Mouse (Mus musculus) T-cell, adult 2 months (primary cell): ENCODE data around the gene Cacna1a.
"Not testable (repeated sequence)": the region's sequence is repeated elsewhere in the genome, so short reads cannot be mapped to it uniquely, and the experiment has no call there.

Experiments used
- DNase-seq: peaks from one replicate; pipeline ENCODE4 v3.0.0; 2022; ENCODE audit warnings: low spot score

Cacna1a gene

DNA sequence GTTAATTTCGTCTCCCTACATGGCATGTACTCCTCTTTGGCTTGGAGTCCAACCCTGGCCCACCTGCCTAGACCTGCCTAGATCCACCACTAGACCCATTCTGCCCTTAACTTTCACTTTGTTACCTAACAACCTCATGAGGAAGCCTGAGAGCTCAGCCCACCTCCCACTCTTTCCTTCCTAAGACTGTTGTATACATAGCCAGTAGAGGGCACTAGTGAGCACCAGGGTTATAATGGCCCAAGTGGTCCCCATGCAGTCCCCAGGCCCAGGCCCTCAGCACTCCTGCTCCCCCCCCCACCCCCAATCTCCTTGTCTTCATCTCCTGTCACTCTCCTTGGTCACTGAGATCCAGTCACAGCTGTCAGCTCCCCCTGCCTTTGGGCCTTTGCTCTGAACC is 86.2 kb downstream of the Cacna1a start:
- DNase-seq: no peak

- DNase-seq: no peak
Measured at GRCm38 (mm10) chr8:84477341-84477740, 89.1 kb downstream of the Cacna1a start.

GRCm38 (mm10) chr8:84483004-84483403 is 94.8 kb downstream of the Cacna1a start:
- DNase-seq: no peak

DNA sequence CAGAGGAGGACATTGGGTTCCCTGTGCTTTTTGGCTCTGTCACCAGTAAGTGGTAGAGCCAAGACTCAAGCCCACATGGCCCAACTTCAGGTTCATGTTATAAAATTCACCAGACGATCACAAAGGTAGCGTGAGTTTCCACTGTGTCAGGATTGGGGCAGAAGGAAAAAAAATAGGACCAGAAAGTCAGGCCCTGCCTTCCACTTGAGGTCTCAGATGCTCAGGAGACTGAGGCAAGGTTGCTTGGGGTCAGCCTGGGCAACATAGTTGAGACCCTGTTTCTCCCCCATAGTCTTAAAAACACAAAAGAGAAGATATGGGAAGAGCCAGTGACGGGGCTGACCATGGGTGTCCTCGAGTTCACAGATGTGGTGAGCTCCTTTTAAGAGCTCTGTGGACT is 97.1 kb downstream of the Cacna1a start:
- no peak for DNase-seq

- DNase-seq: no peak
Measured at GRCm38 (mm10) chr8:84485864-84486263, 97.6 kb downstream of the Cacna1a start.

- DNase-seq: no peak
Measured at GRCm38 (mm10) chr8:84489223-84489622, 101.0 kb downstream of the Cacna1a start.

GRCm38 (mm10) chr8:84494541-84495084 is 106.4 kb downstream of the Cacna1a start:
- DNase-seq: no peak

- no peak for DNase-seq
Measured at GRCm38 (mm10) chr8:84501181-84501580, 112.9 kb downstream of the Cacna1a start.

- DNase-seq: no peak
Measured at GRCm38 (mm10) chr8:84501671-84502308, 113.5 kb downstream of the Cacna1a start.

- DNase-seq: no peak
Measured at GRCm38 (mm10) chr8:84502638-84503037, 114.4 kb downstream of the Cacna1a start.

DNA sequence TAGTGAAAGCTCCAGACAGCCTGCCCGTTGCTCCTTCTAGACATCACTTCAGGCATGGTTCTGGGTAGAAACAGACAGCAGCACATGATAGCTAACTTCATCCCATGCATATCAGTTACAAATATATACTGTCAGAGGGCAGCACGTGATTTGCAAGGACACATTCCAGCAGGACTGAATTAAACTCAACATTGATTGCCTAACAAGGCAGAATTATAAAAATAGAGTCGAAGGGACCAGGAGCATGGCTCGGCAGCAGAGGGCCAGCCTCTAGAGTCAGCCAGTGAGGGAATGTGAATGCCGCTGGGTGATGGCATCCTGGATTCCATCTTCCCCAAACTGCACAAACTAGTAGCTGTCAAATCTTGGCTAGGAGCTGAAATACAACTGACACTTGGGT is 119.0 kb downstream of the Cacna1a start:
- no peak for DNase-seq

GRCm38 (mm10) chr8:84509764-84510163 is 121.5 kb downstream of the Cacna1a start:
- not testable (repeated sequence) for DNase-seq

DNA sequence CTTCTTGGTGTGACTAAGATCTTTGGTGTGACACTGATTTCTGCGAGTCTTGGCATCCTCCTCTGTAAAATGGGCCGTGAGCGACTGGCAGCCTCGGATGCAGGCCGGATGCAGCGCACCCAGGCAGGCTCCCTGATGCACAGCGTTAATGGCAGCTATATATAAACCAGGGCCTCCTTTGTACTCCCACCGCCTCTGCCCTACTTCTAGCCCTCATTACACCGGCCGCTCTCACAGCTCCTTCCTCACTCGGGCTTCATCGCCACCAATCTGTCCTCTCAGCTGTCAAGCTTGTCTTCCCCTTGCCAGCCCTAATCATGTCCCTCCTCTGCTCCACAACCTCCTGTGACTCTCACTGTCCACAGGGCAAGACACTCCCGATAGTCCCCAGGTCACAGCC is 123.4 kb downstream of the Cacna1a start:
- DNase-seq: no peak

- no peak for DNase-seq
Measured at GRCm38 (mm10) chr8:84513765-84514164, 125.5 kb downstream of the Cacna1a start.

DNA sequence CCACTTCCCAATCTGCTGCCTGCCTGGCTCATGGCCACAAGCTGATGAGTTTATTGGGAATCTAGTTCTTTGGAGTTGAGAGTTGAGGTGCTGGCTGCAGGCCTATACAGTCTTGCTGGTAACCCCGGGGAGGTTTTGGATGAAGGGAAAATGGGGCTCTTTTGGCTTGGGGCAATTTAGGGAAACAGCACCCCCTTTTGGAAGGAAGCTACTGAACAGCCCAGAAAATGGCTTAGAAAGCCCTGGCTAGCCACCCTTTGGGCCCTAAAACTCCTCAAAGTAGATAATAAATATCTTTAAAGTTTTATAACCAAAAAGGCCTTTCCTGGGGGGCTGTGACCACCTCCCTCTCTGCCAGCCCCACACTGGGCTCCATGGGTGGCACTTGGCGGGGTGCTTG is 129.9 kb downstream of the Cacna1a start:
- DNase-seq: no peak

DNA sequence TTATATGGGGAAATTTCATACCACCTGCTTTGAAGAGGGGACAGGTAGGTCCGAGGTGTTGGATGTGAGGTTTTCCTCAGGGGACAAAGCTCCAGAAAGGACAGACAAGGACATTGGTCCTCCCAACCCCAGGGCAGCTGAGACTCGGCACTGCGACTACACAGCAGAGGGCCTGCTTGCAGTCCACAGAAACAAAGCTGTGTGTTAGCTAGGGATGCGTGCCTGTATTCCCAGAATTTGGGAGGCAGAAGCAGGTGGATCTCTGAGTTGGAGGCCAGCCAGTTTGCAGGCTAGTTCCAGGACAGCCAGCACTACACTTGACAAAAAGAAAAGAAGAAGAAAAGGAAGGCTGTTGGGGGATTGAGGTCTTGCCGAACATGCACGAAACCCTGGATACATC is 130.5 kb downstream of the Cacna1a start:
- no peak for DNase-seq

DNA sequence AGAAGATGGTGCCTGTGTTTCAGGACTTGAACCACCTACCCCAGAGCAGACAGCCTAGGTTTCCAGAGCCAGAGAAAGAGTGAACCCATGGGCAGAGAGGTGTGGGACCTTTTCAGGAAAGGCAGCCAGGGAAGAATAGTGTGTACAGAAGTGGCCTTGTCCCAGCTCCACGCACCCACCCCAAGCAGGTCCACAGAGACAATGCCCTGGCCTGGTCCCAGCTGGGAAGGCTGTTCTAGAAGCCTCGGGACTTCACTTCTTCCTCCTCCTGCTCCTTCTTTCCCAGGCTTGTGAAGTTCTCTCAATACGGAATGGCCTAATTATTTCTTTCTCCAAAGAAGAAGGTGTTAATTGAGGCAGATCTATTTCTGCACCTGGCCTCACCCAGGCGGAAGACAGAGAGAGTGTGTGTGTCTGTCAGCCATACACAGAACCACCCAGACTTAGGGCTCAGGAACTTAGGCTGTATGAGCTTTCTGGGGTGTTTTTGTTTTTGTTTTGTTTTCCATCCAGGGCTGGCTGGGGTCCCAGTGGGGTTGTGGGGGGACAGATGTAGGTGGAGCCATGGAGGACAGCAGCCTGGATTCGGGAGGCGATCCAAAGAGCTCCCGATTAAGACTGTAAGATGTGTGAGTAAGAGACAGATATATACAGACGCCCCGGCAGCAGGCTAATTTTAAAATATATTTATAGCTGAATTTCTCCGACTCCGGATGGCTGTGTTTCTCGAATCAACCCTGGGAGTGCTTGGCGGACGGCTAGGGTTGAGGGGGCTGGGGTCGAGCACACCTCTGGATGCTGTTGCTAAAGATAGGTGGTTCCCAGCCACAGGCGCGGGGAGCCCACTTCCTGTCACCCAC is 131.8 kb downstream of the Cacna1a start:
- DNase-seq: no peak

GRCm38 (mm10) chr8:84520999-84521398 is 132.8 kb downstream of the Cacna1a start:
- DNase-seq: no peak

DNA sequence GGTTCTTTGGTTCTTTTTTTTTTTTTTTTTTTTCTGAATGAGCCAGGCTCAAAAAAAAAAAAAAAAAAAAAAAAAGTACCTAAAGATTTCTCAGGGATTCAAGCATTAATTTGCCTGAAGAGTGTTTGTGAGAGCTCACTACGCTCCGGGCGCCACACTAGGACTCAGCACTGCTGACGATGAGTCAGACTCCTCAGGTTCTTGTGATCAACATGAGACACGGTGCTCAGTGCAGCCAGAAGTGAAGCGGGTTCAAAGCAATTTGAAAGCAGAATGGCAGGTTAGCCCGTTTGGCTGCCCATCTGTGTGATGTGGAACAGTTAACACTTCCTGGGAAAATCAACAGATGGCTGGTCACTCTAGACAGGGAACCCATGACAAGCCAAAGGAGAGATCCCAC is 139.8 kb downstream of the Cacna1a start:
- DNase-seq: no peak

DNA sequence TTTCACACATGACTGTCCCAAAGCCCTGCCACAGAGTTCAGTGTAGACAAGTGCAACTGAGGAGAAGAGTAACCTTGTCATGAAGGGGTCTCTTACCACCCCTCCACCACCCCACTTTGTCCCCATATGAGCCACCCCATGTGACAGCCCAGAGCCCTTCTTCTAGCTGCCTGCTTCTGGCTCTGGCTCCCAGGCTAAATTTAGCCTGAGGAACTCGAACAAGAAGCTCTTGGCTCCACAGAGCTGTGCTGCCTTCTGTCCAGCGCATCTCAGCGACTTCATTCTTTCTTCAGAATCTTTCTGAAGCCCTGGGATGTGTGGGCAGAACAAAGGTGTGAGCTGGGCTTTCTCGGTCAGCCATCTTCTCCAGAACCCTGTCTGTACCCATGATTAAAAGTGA is 141.3 kb downstream of the Cacna1a start:
- DNase-seq: no peak

GRCm38 (mm10) chr8:84532725-84533124 is 144.5 kb downstream of the Cacna1a start:
- no peak for DNase-seq

DNA sequence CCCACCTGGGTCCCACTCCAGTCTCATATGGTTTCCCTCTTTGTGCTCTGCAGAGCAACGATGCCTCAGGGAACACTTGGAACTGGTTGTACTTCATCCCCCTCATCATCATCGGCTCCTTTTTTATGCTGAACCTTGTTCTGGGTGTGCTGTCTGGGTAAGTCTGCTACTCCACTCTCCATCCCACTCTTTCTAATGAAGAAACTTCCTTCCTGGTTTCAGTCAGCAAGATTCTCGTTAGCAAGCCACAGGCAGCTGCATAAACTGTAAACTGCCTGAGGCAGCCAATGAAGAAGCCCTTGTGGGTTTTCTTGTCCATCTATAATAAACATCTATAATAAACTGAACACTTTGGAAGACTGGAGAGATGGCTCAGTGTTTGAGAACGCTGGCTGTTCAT is 145.1 kb downstream of the Cacna1a start:
- no peak for DNase-seq

DNA sequence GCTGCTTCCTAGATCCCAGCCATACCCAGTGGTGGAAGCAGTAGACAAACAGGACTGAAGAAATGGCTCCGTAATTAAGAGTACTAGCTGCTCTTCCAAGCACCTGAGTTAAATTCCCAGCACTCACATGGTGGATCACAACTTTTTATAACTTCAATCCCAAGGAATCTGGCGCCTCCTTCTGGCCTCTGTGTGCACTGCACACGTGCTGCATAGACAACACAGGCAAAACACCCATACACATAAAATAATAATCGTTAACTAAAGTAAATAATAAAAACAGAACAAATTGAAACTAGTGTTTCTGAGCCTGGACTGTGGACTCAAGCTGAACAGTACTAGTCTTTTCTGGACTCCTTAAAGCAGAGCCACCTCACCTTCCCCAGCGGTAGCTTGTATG is 148.7 kb downstream of the Cacna1a start:
- no peak for DNase-seq
